Mouse (Mus musculus) left cerebral cortex, postnatal 14 days (tissue): Measurements from ENCODE around the gene Dusp6. TPM values are rescaled to one million over a fixed set of nuclear protein-coding genes. Genes with fewer than 3 reads are reported as not detected.

Experiments
- DNase-seq, 2 experiments: peaks; one replicate each; pipeline ENCODE4 v3.0.0; 2021 to 2022; ENCODE audit warnings: low spot score in 2 of 2, mixed read lengths in 1 of 2
- intact Hi-C: fragments of 180-260 bp; cut with DNase I; formaldehyde crosslinking; loops from one replicate; pipeline ENCODE4 v1.15.1; 2025
- total RNA-seq, 2 experiments: library from RNA; stranded (reverse); gene quantifications; 2 replicates each; pipeline ENCODE4 v1.2.3; 2021

The Dusp6 gene
- total RNA-seq, 2 experiments from 2014 or later = 88.7 to 113 TPM

DNA sequence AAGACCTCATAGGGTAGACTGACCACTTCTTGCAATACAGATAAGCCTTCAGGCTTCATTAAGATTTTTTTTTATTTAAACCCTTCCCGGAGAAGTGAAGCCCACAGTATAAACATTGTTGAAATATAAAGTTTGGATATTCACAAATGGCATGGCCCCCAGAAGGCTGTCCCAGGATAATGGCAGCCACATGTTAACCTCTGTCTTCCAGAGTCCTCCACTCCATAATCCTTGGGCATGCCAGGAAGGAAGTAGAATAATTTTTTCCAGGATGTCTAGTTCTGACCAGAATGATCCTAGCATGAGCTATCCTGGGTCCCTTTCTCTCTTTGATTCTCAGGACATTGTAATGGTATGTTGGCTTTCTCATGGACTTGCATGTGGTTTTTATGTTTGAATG lies 4.6 kb downstream of the Dusp6 start:
- DNase-seq = no peak
- intact Hi-C loops = loop anchor here (5.0 kb wide), 1 partner anchor 195 kb away; no protein-coding TSS in a partner anchor

- intact Hi-C loops = loop anchor here (5.0 kb wide), 1 partner anchor 194 kb away; no protein-coding TSS in a partner anchor
- DNase-seq = peak; percentile 43 to 46
Measured at GRCm38 (mm10) chr10:99268421-99269300, 5.6 kb downstream of the Dusp6 start.

DNA sequence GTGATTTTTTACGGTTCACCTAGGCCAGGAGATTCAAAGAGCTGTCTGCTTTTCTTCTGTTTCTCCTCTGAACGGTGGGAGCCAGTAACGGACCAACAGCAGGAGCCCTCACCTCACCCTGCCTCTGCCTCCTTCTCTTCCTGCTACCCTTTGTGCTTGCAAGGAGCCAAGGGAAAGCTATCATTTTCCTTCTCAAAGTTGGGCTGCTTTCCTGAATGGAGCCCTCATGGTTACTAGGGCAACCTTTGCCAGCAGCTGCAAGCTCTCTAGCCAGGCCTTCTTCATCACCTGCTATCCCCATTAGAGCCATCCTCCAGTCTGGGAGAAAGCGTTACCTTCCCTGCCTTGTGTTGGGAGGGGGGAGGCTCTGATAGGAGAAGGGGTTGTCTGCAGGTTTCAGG lies 6.3 kb downstream of the Dusp6 start:
- intact Hi-C loops = loop anchor here (5.0 kb wide), 1 partner anchor 193 kb away; no protein-coding TSS in a partner anchor

GRCm38 (mm10) chr10:99269704-99270103 lies 6.7 kb downstream of the Dusp6 start:
- DNase-seq = no peak
- intact Hi-C loops = loop anchor here (5.0 kb wide), 1 partner anchor 193 kb away; no protein-coding TSS in a partner anchor

More for the DNA sequence above, 6.3 kb downstream of the Dusp6 start:
- DNase-seq = no peak

DNA sequence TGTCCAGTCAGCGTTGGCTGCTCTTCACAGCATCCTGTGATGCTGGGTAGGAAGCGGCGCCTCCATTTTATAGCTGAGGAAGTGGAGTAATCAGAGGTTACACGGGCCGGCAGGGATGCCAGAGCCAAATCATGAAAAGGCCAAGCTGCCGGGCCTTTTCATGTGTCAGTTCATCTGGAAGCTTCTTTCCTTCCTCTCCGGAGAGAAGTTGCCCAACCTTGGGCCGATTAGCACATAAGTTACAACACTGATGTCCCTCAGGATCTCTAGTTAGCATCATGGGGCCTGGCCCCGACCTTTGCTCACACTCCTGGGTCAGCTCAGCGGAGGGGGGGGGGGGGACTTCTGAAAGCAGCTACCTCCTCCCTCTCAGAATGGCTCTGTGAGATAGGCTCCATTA lies 7.4 kb downstream of the Dusp6 start:
- intact Hi-C loops = no loop called here
- DNase-seq = no peak

GRCm38 (mm10) chr10:99271016-99271415 lies 8.0 kb downstream of the Dusp6 start:
- DNase-seq = no peak
- intact Hi-C loops = no loop called here

DNA sequence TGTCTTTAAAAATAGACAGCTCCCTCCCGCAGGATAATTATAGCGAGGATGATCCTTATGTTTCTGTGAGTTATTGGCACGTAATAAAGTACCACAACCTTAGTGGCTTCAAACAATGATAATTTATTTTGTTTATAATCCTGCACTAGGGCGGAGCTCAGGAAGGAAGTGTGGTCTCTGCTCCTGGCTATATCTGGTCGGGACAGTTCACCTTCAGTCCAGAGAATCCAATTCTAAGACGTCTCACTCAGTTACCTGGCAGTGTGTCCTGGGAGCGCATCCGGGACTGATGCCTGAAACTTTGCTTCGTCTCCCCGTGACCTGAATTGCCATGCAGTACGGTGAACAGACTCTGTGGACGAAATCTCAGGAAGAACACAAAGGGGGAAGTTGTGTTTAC lies 10.0 kb downstream of the Dusp6 start:
- DNase-seq = no peak
- intact Hi-C loops = no loop called here

- intact Hi-C loops = no loop called here
Measured at GRCm38 (mm10) chr10:99274640-99275039, 11.6 kb downstream of the Dusp6 start.

DNA sequence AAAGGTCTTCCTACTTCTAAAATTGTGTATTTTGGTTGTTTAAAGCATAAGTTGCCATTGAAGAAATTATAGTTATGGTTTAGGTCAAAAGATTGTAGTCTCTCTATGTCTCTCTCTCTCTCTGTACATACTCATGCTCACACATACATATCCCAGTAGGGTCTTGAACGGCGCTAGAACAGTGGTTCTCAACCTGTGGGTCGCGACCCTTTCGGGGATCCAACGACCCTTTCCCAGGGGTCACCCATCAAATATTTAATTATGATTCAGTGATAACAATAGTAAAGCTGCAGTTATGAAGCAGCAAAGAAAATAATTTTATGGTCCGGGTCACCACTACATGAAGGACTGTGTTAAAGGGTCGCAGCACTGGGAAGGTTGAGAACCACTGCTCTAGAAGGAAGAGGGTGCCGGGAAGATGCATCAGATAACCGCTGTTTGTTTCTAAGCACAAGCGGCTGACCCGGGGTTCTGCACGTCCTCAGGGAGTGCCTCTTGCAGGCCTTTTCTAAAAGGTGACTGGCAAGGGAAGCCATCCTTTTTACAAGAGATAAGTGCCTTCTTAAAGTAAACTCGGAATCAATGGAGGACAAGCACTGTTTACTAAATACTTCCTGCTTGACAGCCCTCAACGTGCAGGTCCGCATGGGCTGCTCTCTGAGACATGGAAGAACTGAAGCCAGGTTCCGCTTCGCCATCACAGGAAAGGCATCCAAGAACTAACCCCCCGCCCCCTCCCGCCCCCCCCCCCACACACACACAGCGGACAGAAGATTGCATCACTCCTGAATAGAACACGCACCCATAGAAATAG lies 16.2 kb downstream of the Dusp6 start:
- intact Hi-C loops = no loop called here
- DNase-seq = no peak

More at GRCm38 (mm10) chr10:99274640-99275039, 11.6 kb downstream of the Dusp6 start:
- DNase-seq = no peak

DNA sequence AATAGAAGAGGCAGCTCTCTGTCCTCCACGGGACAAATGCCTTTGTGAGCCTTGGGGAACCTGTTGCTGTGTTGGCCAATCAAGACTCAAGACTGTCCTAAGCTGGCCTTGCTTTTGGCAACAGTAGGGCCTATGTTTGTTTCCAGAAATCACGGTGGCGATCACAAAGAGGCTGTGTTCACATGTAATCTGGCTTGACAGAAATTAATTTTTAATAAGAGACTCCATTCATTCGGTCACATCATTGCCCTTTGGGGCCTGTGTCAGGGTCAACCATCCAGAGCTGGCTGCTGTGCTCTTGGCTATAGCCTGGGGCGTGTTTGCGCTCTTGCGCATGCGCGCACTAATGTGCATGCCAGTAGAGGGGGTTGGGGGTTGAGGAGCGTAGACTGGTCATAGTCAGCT lies 21.0 kb downstream of the Dusp6 start:
- intact Hi-C loops = no loop called here
- DNase-seq = no peak

DNA sequence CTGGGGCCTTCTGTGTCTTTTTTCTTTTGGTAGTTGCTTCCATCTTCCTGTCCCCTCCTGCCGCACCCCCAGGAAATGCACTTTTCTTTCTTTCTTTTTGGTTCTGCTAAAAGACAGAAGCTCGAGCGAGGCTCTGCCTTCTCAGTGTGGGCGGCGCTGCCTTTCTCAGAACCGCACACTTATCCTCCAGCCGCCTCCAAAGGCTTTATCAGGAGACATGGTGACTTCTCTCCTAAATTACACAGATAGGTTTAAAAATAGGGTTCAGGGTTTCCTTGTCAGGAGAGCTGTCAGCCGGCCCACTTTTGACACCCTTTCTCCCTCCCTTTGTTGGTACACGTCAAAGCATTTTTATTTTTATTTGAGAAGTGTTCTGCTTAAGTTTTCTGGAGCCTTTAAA lies 21.9 kb downstream of the Dusp6 start:
- intact Hi-C loops = no loop called here
- peak; percentile 66 to 78 for DNase-seq

- DNase-seq = no peak
- intact Hi-C loops = no loop called here
Measured at GRCm38 (mm10) chr10:99285759-99286158, 22.7 kb downstream of the Dusp6 start.

DNA sequence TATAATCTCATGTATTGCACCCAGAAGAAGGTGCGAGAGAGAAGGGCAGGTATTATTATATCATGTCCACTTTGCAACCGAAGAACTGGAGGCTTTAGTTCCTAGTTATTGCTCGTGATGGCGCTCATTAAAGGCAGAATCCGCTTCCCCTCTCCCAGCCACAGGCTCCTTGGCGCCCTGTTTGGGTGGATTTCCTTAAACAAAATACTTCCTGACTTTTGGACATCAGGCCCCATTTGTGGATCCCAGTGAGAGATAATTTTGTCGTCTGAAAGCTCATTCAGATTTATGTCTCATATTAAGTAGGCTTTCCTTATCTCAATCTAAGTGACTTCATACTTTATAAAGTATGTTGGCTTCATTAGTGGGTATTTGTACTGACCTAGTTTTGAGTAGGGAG lies 23.2 kb downstream of the Dusp6 start:
- intact Hi-C loops = no loop called here
- DNase-seq = no peak

GRCm38 (mm10) chr10:99286787-99287186 lies 23.8 kb downstream of the Dusp6 start:
- no peak for DNase-seq
- intact Hi-C loops = no loop called here

GRCm38 (mm10) chr10:99287206-99287605 lies 24.2 kb downstream of the Dusp6 start:
- intact Hi-C loops = no loop called here
- no peak for DNase-seq

GRCm38 (mm10) chr10:99289176-99289575 lies 26.1 kb downstream of the Dusp6 start:
- intact Hi-C loops = no loop called here
- DNase-seq = no peak

- DNase-seq = no peak
- intact Hi-C loops = no loop called here
Measured at GRCm38 (mm10) chr10:99293111-99293640, 30.1 kb downstream of the Dusp6 start.

- intact Hi-C loops = no loop called here
- no peak for DNase-seq
Measured at GRCm38 (mm10) chr10:99297721-99298120, 34.7 kb downstream of the Dusp6 start.

DNA sequence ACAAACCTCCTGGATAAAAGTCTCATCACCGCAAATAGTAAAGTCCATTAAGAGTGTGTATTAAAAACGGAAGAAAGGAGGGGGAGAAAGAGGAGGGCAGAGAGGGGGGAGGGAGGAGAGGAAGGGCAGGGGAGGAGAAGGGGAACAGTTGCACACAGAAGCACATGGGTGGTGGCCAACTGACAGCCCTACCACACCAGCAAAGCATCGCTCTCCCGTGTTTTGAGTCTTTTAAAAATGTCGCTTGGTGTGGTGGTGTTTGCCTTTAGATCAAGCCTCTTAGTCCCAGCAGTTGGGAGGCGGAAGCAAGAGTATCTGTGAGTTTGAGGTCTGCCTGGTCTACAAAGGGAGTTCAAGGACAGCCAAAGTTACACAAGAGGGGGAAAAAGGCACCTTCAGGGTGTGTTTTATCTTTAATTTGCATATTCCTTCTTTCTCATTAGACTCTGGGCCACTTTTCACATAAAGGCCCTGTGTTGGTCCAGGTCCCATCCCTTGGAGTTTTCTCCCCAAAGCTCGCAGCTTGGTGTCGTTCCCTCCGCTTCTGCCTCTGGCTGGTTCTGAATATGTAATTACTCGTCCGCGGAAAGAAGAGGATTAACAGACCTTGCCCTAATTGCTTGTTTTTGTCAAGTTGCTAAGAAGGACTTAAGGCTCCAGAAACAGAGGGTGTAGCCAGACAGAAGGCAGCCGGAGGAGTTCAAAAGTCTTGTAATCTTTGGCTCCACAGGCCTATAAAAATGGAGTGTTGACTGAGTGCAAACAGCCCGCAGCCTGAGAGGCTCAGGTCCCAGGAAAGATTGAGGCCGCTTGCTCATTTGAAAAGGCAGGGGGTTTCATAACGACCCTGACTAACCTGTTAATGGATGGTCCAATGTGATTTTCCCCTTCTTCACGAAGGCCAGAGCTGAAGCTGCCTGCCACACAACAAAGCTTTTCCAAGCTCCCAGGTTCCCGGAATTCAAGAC lies 35.6 kb downstream of the Dusp6 start:
- intact Hi-C loops = no loop called here

More for the DNA sequence above, 35.6 kb downstream of the Dusp6 start:
- no peak for DNase-seq
